Mouse (Mus musculus): ENCODE measurements at regions not wholly inside any gene's neighbourhood (a gene's known extent, or its start where the extent isn't known, plus 50 kb on each side); places are given as distances from the start of the nearest gene placed in this dataset.
A peak's percentile ranks its signal among the peaks of the same experiment; 100 is the strongest.

DNA sequence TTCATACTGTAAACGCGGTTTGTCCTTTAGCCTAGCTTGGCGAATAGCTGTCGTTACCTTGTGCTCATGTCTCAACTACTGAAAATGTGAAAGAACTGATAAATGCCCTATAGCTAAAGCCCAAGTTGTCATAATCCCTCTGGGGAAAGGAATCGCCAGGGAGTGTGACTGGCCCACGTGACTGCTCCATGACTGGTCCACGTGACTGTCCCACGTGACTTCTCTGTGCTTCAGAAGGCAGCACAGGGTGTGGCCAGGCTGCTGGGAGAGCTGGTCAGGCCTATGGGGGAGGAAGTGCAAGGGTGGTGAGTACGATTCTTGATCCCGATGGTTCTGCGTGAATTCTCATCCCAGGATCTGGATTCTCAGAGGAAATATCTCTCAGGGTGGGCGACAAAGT lies 114.4 kb downstream of the Zfp326 start:
- no peaks in the 10 kb centered on the region for H3K4me1 ChIP-seq (ENCODE audit: control insufficient read depth, insufficient read depth, low read length)
- no peak overlapping the region for H3K4me3 ChIP-seq (ENCODE audit: insufficient read depth, low read depth, low read length)
- 88% methylated on average over 12 of the region's 12 CpGs for WGBS
- no peak for TF ChIP-seq POLR2A (IDR thresholded peaks at IDR 0.05; ENCODE audit: insufficient read depth, low read depth, low read length)
- no peak for TF ChIP-seq CTCF (IDR thresholded peaks at IDR 0.05; ENCODE audit: insufficient read depth, low read depth, low read length)
- no peak overlapping the region for H3K27ac ChIP-seq (ENCODE audit: insufficient read depth, low read depth, low read length)

- 33% methylated on average over 7 of the region's 7 CpGs for WGBS
- no peak overlapping the region for H3K27ac ChIP-seq (ENCODE audit: insufficient read depth, low read depth, low read length)
- no peak for TF ChIP-seq POLR2A (IDR thresholded peaks at IDR 0.05; ENCODE audit: insufficient read depth, low read depth, low read length)
- no peaks in the 10 kb centered on the region for H3K4me1 ChIP-seq (ENCODE audit: control insufficient read depth, insufficient read depth, low read length)
- no peak overlapping the region for H3K4me3 ChIP-seq (ENCODE audit: insufficient read depth, low read depth, low read length)
Measured at GRCm38 (mm10) chr5:105986401-105986800, 110.0 kb downstream of the Zfp326 start.

DNA sequence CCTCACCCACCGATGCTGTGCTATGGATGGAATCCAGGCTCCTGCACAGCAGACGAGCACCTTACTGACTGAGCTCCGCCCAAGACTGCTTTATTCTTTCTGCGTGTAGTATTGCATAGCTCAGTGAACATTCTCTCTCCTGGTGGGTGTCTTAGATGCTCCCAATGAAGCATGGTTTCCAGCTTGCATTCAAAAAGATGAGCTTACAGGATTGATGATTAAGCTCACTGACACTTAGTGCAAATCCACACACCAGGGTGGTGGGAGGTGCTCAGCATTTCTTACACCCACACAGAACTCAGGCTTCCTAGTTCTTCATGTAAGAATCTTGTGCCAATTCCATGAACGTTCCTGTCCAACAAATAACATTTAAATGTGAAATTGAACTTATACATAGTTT lies 106.8 kb downstream of the Zfp326 start:
- TF ChIP-seq POLR2A (IDR thresholded peaks at IDR 0.05; ENCODE audit: insufficient read depth, low read depth, low read length), result no peak
- no peak for TF ChIP-seq CTCF (IDR thresholded peaks at IDR 0.05; ENCODE audit: insufficient read depth, low read depth, low read length)
- 72% methylated on average over 5 of the region's 5 CpGs for WGBS

GRCm38 (mm10) chr5:105976746-105977145 lies 100.4 kb downstream of the Zfp326 start:
- 60% methylated on average over 5 of the region's 5 CpGs for WGBS
- TF ChIP-seq CTCF (IDR thresholded peaks at IDR 0.05; ENCODE audit: insufficient read depth, low read depth, low read length) (no peak), POLR2A (IDR thresholded peaks at IDR 0.05; ENCODE audit: insufficient read depth, low read depth, low read length) (no peak)
- Histone ChIP-seq H3K4me1 (ENCODE audit: control insufficient read depth, insufficient read depth, low read length) (peaks cover 5% of the 10 kb centered on the region; the same call in 1 of the 2 replicates), H3K27ac (ENCODE audit: insufficient read depth, low read depth, low read length) (no peak overlapping the region), H3K4me3 (ENCODE audit: insufficient read depth, low read depth, low read length) (no peak overlapping the region)

More for the DNA sequence above, 106.8 kb downstream of the Zfp326 start:
- no peak overlapping the region for H3K27ac ChIP-seq (ENCODE audit: insufficient read depth, low read depth, low read length)
- no peak overlapping the region for H3K4me3 ChIP-seq (ENCODE audit: insufficient read depth, low read depth, low read length)
- H3K4me1 ChIP-seq (ENCODE audit: control insufficient read depth, insufficient read depth, low read length), result no peaks in the 10 kb centered on the region

DNA sequence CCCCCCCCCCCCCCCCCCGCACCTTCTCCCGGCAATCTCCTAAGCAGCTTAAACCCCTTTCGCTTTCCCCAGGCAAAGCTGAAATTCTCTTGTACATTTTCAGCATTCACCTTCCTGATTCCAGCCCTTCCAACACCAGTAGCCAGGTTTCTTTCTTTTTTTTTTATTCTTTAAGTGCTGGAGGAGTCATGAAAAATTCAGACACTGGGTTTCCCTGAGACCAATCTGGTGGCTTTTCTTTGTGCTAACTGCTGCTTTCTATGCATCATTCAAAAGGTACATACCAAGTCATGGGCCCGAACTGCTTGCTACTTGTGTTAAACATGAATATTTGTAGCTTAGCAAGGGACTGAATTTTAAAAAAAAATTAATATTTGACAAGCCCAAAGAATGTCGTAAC lies 99.7 kb downstream of the Zfp326 start:
- Histone ChIP-seq H3K27ac (ENCODE audit: insufficient read depth, low read depth, low read length) (no peak overlapping the region), H3K4me1 (ENCODE audit: control insufficient read depth, insufficient read depth, low read length) (peaks cover 5% of the 10 kb centered on the region; the same call in 1 of the 2 replicates), H3K4me3 (ENCODE audit: insufficient read depth, low read depth, low read length) (no peak overlapping the region)
- no peak for TF ChIP-seq POLR2A (IDR thresholded peaks at IDR 0.05; ENCODE audit: insufficient read depth, low read depth, low read length)
- no peak for TF ChIP-seq CTCF (IDR thresholded peaks at IDR 0.05; ENCODE audit: insufficient read depth, low read depth, low read length)
- 44% methylated on average over 5 of the region's 5 CpGs for WGBS

DNA sequence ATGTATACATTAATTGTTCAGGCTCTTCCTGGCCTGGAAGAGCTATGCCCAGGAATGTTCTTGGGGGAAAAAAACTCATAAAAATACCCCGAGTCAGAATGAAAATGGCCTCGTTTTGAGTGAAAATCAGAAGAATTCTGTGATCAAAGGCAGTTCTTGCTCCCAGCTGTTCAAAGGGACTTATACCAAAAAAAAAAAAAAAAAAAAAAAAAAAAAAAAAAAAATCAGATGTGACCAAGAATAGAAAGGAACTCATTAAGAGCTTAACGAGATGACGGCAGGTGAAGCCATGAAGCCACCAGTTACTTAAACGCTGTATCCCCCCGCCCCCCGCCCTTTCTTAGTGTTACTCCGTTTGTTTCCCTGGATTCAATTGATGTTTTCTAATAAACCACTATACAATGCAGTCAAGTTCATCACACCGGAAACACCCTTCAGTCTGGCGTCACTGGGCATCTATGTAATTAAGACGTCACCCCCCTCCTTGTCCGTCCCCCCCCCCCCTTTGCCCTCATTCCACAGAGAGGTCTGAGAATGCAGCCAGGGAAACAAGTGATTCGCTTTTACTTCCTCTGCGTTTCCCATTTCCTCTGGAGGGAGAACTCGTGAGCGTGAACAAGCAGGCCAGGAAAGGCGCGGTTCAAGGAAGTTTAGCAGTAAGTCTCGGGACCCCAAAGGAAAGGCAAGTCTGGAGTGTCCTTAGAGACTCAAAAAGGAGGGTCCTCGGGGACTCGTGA lies 99.1 kb downstream of the Zfp326 start:
- WGBS, result 16% methylated on average over 21 of the region's 21 CpGs
- no peak for TF ChIP-seq CTCF (IDR thresholded peaks at IDR 0.05; ENCODE audit: insufficient read depth, low read depth, low read length)
- Histone ChIP-seq H3K27ac (ENCODE audit: insufficient read depth, low read depth, low read length) (no peak overlapping the region), H3K4me3 (ENCODE audit: insufficient read depth, low read depth, low read length) (peak overlapping the region; percentile 14; the same call in 1 of the 2 replicates), H3K4me1 (ENCODE audit: control insufficient read depth, insufficient read depth, low read length) (peaks cover 5% of the 10 kb centered on the region; the same call in 1 of the 2 replicates)

- WGBS, result 82% methylated on average over 18 of the region's 18 CpGs
- Histone ChIP-seq H3K4me1 (ENCODE audit: control insufficient read depth, insufficient read depth, low read length) (peaks cover 5% of the 10 kb centered on the region; the same call in 1 of the 2 replicates), H3K4me3 (ENCODE audit: insufficient read depth, low read depth, low read length) (no peak overlapping the region), H3K27ac (ENCODE audit: insufficient read depth, low read depth, low read length) (no peak overlapping the region)
- TF ChIP-seq POLR2A (IDR thresholded peaks at IDR 0.05; ENCODE audit: insufficient read depth, low read depth, low read length) (no peak), CTCF (IDR thresholded peaks at IDR 0.05; ENCODE audit: insufficient read depth, low read depth, low read length) (no peak)
Measured at GRCm38 (mm10) chr5:105974576-105975177, 98.3 kb downstream of the Zfp326 start.
